Mouse (Mus musculus): ENCODE results near the gene Rxfp2.

The Rxfp2 gene

GRCm38 (mm10) chr5:150046438-150046837, 28.0 kb downstream of the Rxfp2 start:
- DNase-seq = no peak

GRCm38 (mm10) chr5:150049946-150050345, 31.5 kb downstream of the Rxfp2 start:
- DNase-seq = no peak

- peak; percentile 21 for DNase-seq
These were observed 33.4 kb downstream of the Rxfp2 start for GRCm38 (mm10) chr5:150051828-150052227.

GRCm38 (mm10) chr5:150053294-150053693, 34.8 kb downstream of the Rxfp2 start:
- DNase-seq = no peak

GRCm38 (mm10) chr5:150053956-150054355, 35.5 kb downstream of the Rxfp2 start:
- DNase-seq = no peak

GRCm38 (mm10) chr5:150055322-150055721, 36.8 kb downstream of the Rxfp2 start:
- DNase-seq = no peak

GRCm38 (mm10) chr5:150056056-150056455, 37.6 kb downstream of the Rxfp2 start:
- DNase-seq = no peak

GRCm38 (mm10) chr5:150058845-150059244, 40.4 kb downstream of the Rxfp2 start:
- no peak for DNase-seq

GRCm38 (mm10) chr5:150059466-150059865, 41.0 kb downstream of the Rxfp2 start:
- no peak for DNase-seq

GRCm38 (mm10) chr5:150061086-150061485, 42.6 kb downstream of the Rxfp2 start:
- no peak for DNase-seq

- DNase-seq = no peak
These were observed 45.8 kb downstream of the Rxfp2 start for GRCm38 (mm10) chr5:150064286-150064685.

- DNase-seq = peak; percentile 8
These were observed 51.6 kb downstream of the Rxfp2 start for GRCm38 (mm10) chr5:150070086-150070485.

GRCm38 (mm10) chr5:150071738-150072137, 53.3 kb downstream of the Rxfp2 start:
- DNase-seq = no peak

- DNase-seq = peak; percentile 17
These were observed 61.7 kb downstream of the Rxfp2 start for GRCm38 (mm10) chr5:150079866-150080797.

- DNase-seq = no peak
These were observed 64.2 kb downstream of the Rxfp2 start for GRCm38 (mm10) chr5:150082696-150083095.

GRCm38 (mm10) chr5:150083190-150083589, 64.7 kb downstream of the Rxfp2 start:
- DNase-seq = no peak

GRCm38 (mm10) chr5:150097620-150098019, 79.1 kb downstream of the Rxfp2 start:
- DNase-seq = peak; percentile 62

- DNase-seq = no peak
These were observed 80.3 kb downstream of the Rxfp2 start for GRCm38 (mm10) chr5:150098754-150099153.

- no peak for DNase-seq
These were observed 83.3 kb downstream of the Rxfp2 start for GRCm38 (mm10) chr5:150101789-150102188.

- DNase-seq = no peak
These were observed 87.9 kb downstream of the Rxfp2 start for GRCm38 (mm10) chr5:150106358-150106757.

- DNase-seq = no peak
These were observed 92.8 kb downstream of the Rxfp2 start for GRCm38 (mm10) chr5:150111236-150111635.

GRCm38 (mm10) chr5:150114007-150114406, 95.5 kb downstream of the Rxfp2 start:
- peak; percentile 35 for DNase-seq

- DNase-seq = no peak
These were observed 96.3 kb downstream of the Rxfp2 start for GRCm38 (mm10) chr5:150114778-150115177.

- no peak for DNase-seq
These were observed 97.0 kb downstream of the Rxfp2 start for GRCm38 (mm10) chr5:150115271-150116092.
